Mouse (Mus musculus): ENCODE results near the gene Ninj2. TPM values are rescaled to one million over a fixed set of nuclear protein-coding genes. Genes with fewer than 3 reads are reported as not detected.

Ninj2 gene
- total and polyA plus RNA-seq, 3 experiments = 1.1 to 6.5 TPM; not detected in 1

DNA sequence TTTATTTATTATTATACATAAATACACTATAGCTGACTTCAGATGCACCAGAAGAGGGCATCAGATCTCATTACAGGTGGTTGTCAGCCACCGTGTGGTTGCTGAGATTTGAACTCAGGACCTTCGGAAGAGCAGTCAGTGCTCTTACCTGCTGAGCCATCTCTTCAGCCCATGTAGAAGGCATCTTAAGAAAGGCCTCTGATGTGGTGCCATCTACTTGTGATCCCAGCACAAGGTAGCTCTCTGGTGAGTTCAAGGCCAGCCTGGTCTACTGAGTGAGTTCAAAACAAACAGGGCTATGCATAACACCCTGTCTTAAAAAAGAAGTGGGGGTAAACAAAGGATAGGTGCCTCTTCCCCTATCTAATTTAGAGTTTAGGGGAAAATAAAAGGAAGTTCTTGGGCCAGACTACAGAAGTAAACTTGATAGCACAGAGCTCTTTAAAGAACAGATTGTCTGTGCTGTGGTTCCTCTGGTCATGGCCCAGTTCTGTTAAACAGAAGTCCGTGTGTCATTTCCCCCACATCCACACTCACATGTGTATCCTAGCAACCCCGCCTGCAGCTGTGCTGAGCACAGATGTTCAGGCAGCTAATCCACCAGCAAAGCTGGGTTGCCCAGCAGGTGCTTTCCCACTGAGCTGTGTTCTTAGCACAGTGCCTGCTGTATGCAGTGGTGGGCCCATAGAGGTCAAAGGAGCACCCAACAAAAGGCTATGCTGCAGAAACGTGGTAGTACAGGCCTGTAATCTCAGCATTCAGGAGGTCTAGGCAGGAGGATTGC is 61.6 kb downstream of the Ninj2 start:
- 0 out of 2 replicates have a peak, but pooled peaks have one; percentile 62 for TF ChIP-seq MEF2A (IDR thresholded peaks at IDR 0.05; ENCODE audit: borderline replicate concordance, low read depth, low read length)
- peak; percentile 93 for TF ChIP-seq BHLHE40 (IDR thresholded peaks at IDR 0.05; ENCODE audit: low read depth, low read length)
- peak; percentile 87 for TF ChIP-seq SIN3A (IDR thresholded peaks at IDR 0.05; ENCODE audit: low read length)
- TF ChIP-seq ELF1 (IDR thresholded peaks at IDR 0.05; ENCODE audit: low read depth, low read length) = no peak
- TF ChIP-seq TBP (conservative IDR thresholded peaks at IDR 0.05; ENCODE audit: low read depth, low read length) = peak; percentile 93
- TF ChIP-seq MXI1 (IDR thresholded peaks at IDR 0.05; ENCODE audit: low read depth, low read length) = peak; percentile 89
- no peak for TF ChIP-seq CHD1 (IDR thresholded peaks at IDR 0.05; ENCODE audit: low read depth, low read length)
- TF ChIP-seq ETS1 (conservative IDR thresholded peaks at IDR 0.05; ENCODE audit: low read depth, low read length) = peak; percentile 95
- peak; percentile 90 for TF ChIP-seq EP300 (IDR thresholded peaks at IDR 0.05; ENCODE audit: low read length)
- TF ChIP-seq CTCF (conservative IDR thresholded peaks at IDR 0.05 in 1 of 2, IDR thresholded peaks at IDR 0.05 in 1 of 2; ENCODE audit: low read depth in 2 of 2, low read length in 2 of 2) = peak in 1 of 2 experiments; percentile 26; a peak in 2 of 4 replicates
- TF ChIP-seq RAD21 (IDR thresholded peaks at IDR 0.05; ENCODE audit: low read depth, low read length) = peak; percentile 32
- peak; percentile 85 for TF ChIP-seq IRF4 (IDR thresholded peaks at IDR 0.05; ENCODE audit: low read depth, low read length)
- no peak for TF ChIP-seq KAT2A (IDR thresholded peaks at IDR 0.05; ENCODE audit: insufficient replicate concordance, low read length)
- peak; percentile 62; the same call in 1 of the 2 replicates for TF ChIP-seq MAZ (IDR thresholded peaks at IDR 0.05; ENCODE audit: low read depth, low read length)
- peak; percentile 39; the same call in 1 of the 2 replicates for TF ChIP-seq NRF1 (IDR thresholded peaks at IDR 0.05; ENCODE audit: low read depth, low read length)
- peak; percentile 85 for TF ChIP-seq MYC (IDR thresholded peaks at IDR 0.05; ENCODE audit: low read depth, low read length)
- peak; percentile 29; the same call in 1 of the 2 replicates for TF ChIP-seq MAFK (IDR thresholded peaks at IDR 0.05; ENCODE audit: insufficient replicate concordance, low read length)
- TF ChIP-seq NELFE (IDR thresholded peaks at IDR 0.05; ENCODE audit: low read depth, low read length) = 0 out of 2 replicates have a peak, but pooled peaks have one; percentile 4
- 0 out of 2 replicates have a peak, but pooled peaks have one; percentile 48 for TF ChIP-seq ZMIZ1 (IDR thresholded peaks at IDR 0.05; ENCODE audit: low read depth, low read length)
- no peak for TF ChIP-seq USF2 (conservative IDR thresholded peaks at IDR 0.05; ENCODE audit: low read depth, low read length)
- no peak for TF ChIP-seq PAX5 (IDR thresholded peaks at IDR 0.05; ENCODE audit: low read length)
- TF ChIP-seq RCOR1 (conservative IDR thresholded peaks at IDR 0.05; ENCODE audit: low read depth, low read length) = no peak
- no peak for TF ChIP-seq POLR2AphosphoS2 (IDR thresholded peaks at IDR 0.05; ENCODE audit: low read depth, low read length)
- peak; percentile 34 for TF ChIP-seq SMC3 (IDR thresholded peaks at IDR 0.05; ENCODE audit: low read depth, low read length)
- TF ChIP-seq JUND (conservative IDR thresholded peaks at IDR 0.05; ENCODE audit: low read depth, low read length) = peak; percentile 43; the same call in 1 of the 2 replicates
- peak; percentile 45 for TF ChIP-seq CHD2 (IDR thresholded peaks at IDR 0.05; ENCODE audit: low read length)
- peak; percentile 100 for TF ChIP-seq TCF12 (IDR thresholded peaks at IDR 0.05; ENCODE audit: low read depth, low read length)
- no peak for TF ChIP-seq POLR2A (IDR thresholded peaks at IDR 0.05; ENCODE audit: low read depth, low read length)
- peak; percentile 76 for TF ChIP-seq MAX (IDR thresholded peaks at IDR 0.05; ENCODE audit: low read length)
- Histone ChIP-seq H3K36me3 (replicated peaks in 1 of 2; ENCODE audit: control insufficient read depth in 1 of 2, insufficient read depth in 1 of 2, low read length in 1 of 2) (no peaks in the 10 kb centered on the region), H3K27me3 (replicated peaks) (no peaks in the 10 kb centered on the region), H3K4me2 (ENCODE audit: insufficient read depth, low read depth, poor library complexity, severe bottlenecking) (0 out of 2 replicates have a peak overlapping the region, but pooled peaks have one; percentile 17), H3K79me2 (replicated peaks; ENCODE audit: control insufficient read depth, extremely low read depth, insufficient read depth, poor library complexity, severe bottlenecking) (no peaks in the 10 kb centered on the region), H3K4me3 (replicated peaks in 1 of 3; ENCODE audit: low read depth in 2 of 3, low read length in 2 of 3, poor library complexity in 1 of 3) (no peak overlapping the region), H3K9me3 (replicated peaks; ENCODE audit: low read length) (no peaks in the 10 kb centered on the region), H3K27ac (ENCODE audit: insufficient read depth, low read depth) (peak overlapping the region; percentile 92), H3K9ac (ENCODE audit: insufficient read depth, low read depth) (no peak overlapping the region), H3K4me1 (ENCODE audit: control insufficient read depth in 1 of 2, insufficient read depth in 2 of 2) (peaks cover 43 to 84% of the 10 kb centered on the region in 2 experiments)
- peak; percentile 97 for DNase-seq (ENCODE audit: extremely low read depth)
- dilution Hi-C loops (cut with MboI; ENCODE audit: extremely low pct_ligation_motif_present, extremely low pct_unique_long_range_greater_than_20kb, low sequenced_read_pairs) (no loop called here), in situ Hi-C loops (cut with MboI; ENCODE audit: low pct_ligation_motif_present, low pct_unique_long_range_greater_than_20kb, low sequenced_read_pairs) (loop anchor here (5.0 to 10.0 kb wide), 3 partner anchors 33 to 120 kb away; partner anchors contain the start of gene Wnk1)
